Mouse (Mus musculus): ENCODE data around the gene Tcf20. TPM values are rescaled to one million over a fixed set of nuclear protein-coding genes. Genes with fewer than 3 reads are reported as not detected.

Tcf20 gene
- 40.7 and 46.5 TPM in 2 replicates for total RNA-seq (2015)
- 75.9 and 85.2 TPM in 2 replicates for total RNA-seq (2017)

DNA sequence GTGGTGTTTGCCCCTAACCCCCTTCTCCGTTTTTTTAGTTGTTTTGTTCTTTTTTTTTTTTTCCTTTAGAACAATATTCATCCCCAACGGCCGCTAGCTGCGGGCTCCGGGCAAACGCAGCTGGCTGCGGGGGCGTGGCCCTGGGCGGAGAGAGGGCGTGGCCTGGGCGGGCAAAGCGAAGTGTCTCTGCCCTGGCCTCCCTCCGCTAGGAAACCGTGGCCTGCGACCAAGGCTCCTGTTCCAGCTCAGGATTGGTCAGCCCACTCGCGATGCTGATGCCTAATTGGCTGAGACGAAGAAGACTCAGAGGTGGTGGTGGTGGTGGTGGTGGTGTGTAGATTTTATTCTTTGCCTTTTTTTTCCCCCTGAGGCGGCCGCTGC lies at the start of gene Tcf20:
Gene Tcf20 (minus strand): TSS at position 141 of the 381 bp plus-strand sequence.
- ATAC-seq (ENCODE audit: poor library complexity, severe bottlenecking) = peak; percentile 94

DNA sequence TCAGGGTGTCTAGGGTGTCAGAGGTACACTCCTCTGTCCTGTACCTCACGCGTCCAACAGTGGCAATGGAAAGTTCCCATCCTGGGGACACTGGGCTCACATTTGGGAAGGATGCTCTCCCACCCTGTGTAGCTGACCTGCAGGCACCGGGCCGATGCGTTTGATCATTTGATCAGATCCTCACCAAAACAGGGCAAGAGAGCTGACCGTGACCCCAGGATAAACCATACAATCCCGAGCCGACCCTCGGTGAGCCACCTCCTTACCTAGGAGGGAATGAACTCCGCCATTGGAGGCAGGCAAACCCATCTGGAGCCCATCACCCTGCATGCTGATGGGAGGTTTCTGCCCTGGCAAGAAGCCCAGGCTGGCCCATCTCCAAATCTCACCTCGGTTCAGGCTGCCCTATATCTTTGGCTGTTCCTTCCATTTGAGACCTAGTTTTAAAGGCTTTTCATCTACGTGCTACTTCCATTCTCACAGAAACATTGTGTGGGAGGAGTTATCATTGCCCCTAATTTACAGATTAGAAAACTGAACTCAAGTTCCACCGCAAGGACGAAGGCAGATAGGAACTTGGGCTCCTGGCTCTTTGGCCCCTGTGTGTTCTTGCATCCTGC lies 49.3 kb upstream of the Tcf20 start:
- no peak for ATAC-seq (ENCODE audit: poor library complexity, severe bottlenecking)

DNA sequence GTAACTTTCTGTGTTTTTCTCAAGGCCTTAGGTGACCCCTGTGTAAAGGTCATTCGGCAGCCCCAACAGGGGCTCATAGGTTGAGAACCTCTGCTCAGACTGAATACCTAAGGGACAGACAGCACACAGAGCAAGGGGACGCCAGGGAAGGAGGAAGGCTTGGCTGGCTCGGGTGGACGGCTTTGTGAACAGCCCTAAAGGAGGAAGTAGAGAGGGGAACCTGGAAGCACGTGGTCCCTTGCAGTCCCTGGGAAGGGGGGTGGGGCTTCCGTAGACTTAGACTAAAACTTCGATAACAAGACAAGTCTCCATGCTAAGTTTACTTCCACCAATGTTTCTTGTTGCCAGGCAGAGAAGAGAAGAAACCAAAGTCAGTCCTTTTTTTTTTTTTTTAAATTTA lies 48.4 kb upstream of the Tcf20 start:
- peak; percentile 67 for ATAC-seq (ENCODE audit: poor library complexity, severe bottlenecking)

DNA sequence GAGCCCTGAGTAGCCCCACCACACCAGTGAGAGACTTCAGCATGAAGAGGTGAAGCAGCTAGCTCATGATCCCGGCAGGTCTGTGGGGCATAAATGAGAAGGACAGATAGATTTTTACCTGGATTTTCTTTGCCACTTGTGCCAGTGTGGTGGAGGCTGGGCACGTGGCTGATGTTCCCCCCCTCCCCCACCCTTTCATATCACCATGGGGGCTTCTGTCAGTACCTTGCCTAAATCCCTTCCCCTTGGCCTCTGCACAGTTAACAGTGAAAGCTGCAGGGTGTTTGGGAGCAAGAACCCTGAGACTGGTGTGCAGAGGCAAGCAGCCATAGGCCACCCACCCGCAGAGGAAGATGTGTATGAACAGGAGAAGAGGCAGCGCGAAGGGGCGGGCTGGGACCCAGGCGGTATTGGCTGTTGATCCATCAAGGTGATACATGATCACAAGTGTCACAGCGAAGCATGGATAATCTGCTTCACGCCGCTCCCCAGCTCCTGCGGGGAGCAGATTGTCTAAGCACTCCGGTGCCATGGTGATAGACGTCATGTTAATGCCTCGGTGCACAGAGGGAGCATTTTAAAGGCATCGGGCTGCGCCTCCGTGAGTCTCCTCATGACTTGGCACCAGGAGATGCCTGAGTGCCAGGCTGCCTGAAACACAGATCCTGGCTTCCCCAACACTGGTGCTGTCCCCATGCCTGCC lies 46.8 kb upstream of the Tcf20 start:
- no peak for ATAC-seq (ENCODE audit: poor library complexity, severe bottlenecking)

DNA sequence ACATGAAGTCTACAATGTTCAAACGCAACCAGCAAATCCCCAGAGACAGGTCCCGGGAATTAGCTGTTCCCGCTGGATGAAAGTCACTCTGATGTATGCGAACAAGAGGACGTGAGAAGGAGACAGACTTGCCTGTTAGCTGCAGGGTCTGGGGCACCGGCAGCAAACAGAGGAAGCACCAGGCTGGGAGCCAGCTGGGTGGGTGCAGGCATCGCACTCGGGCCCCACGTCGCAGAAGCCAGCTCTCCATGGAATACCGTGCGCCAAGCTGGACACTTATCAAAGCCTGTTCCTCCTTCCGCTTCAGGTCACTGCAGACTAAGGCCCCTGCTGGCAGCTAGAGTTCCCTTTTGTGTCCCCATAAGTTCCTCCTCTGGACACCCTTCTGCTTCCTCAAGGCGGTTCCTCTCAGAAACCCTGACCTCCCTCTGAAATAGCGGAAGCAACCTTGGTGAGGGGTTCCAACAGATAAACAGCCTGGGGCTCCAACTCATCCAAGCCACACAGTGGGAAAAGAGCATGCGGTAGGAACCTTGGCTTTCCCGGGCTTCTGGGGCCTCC lies 45.4 kb upstream of the Tcf20 start, which contains the start of gene Nfam1:
Gene Nfam1 (minus strand): TSS at position 326 of the 561 bp plus-strand sequence.
- ATAC-seq (ENCODE audit: poor library complexity, severe bottlenecking) = peak; percentile 83

DNA sequence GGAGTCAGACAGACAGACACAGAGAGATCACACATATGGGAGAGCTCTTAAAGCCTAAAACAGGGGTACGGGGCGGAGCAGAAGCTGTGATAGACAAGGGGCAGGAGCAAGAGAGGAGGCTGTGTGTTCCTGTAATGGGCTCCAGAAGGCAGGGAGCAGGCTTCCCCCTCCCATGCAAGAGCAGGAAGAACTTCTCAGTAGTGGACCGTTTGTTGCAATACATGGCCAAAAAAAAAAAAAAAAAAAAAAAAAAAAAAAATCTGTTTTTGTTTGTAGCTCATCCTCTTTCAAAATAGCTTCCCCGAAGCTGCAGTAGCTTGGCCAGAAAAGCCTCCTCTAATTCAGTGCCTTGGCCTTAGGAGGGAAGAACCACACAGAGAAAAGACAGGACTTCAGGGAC lies 43.2 kb upstream of the Tcf20 start:
- ATAC-seq (ENCODE audit: poor library complexity, severe bottlenecking) = peak; percentile 67

DNA sequence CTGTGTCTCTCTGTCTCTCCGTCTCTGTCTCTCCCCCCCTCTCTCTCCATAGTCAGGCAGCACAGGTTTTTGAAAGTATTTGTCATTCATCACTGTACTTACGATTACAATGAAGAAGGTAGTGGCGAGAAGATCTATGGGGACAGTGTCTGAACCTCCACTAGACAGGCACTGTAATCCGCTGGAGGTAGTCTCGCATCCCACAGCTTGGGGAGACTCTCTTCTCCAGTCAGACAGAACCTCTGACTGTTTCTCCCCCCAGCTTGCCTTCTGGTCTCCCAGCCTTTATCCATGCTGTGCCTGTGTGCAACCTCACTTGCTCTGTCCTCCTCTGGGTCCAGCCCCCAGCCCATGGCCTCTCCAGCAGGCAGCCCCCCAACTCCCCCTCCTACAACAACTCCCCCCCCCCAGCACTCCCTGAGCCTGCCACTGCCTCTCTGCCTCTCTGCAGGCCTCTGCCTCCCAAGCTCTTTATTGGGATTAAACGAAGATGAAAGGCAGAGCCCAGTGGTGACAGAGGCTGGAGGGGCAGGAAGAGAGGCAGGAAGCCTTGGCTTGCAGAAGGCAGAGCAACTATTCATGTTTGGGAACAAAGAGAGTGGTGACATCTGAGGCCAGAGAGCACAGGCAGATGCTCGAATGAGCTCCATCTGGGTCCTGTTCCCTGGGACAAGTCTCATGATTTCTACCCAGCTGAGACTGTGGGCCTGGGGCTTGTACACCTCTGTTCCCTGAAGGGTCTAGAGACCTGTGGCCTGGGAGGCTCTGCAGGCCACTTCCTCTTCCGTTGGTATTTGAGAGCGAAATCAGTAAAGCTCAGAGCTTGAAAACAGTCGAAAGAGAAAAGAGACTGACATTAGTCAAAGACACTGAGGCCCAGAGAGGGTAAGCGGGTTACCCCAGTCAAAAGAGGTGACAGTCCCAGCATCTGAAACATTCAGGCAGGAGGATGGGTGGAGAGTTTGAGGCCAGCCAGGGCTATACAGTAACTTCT lies 42.4 kb upstream of the Tcf20 start:
- ATAC-seq (ENCODE audit: poor library complexity, severe bottlenecking) = no peak

DNA sequence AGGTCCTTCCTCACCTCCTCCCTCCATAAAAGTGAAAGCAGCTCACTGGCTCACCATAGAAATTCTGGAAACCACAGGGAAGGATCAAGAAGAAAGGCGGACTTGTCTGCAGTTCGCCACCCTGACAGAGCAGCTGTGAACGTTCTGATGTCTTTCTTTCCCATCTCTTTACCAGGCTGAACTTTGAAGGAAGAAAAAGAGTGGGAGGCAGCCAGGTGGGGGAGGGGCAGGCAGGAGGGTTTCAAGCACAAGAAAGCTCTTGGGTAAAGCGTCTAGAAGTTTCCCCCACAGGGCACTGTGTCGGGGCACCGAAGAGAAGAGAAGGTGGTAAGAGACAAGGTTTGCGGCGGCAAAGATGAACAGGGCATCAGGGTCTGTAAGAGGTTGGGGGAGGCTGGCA lies 38.5 kb upstream of the Tcf20 start:
- ATAC-seq (ENCODE audit: poor library complexity, severe bottlenecking) = no peak

DNA sequence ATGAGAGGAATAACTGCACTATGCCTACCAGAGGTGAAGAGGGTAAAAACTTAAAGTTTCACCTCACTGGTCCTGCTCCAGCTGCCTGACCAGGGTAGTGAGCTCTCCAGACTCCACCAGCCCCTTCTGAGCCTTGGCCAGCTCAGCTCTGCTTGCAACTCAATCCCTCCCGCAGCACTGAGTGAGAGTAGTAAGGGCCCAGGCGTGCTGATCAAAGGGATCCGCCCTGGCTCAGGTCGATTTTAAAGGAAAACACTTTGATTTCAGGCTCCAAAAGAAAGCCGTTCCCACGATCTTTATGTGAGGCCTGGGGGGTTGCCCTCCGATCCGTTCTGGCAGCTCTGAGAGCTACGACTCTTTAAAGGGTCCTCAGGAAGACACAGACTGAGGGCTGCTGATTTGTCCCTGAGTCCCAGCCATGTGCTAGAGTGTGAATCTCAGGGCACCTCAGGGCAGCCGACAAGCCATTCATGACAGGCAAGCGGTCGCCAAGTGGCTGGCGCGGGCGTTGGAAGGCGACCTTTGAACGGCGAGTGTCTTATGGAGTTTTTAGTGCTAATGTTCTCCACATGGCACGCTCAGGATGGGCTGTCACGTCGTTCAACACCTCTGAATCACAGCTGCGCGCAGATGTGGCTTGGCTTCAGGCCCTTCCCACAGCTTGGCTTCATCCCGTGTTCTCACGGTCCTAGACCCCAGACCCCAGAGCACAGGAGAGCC lies 37.5 kb upstream of the Tcf20 start:
- ATAC-seq (ENCODE audit: poor library complexity, severe bottlenecking) = no peak

DNA sequence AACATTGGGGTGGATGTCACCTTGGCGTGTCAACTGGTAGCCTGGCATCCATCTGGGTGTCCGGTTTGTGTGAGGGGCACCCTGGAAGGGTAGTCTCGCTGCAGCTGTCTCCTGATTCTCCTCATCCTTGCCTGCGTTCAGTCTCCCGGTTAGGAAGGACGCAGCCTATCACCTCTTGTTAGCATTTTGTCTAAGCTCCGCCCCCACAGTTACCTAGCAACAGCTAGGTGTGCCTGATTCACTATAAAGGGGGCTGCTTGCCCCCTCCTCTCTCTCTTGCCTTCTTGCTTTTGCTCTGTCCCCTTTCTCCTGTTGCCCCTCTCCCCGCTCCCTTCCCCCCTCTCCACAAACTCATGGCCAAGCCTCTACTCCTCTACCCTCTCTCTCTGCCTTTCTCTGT lies 35.3 kb upstream of the Tcf20 start:
- ATAC-seq (ENCODE audit: poor library complexity, severe bottlenecking) = no peak

DNA sequence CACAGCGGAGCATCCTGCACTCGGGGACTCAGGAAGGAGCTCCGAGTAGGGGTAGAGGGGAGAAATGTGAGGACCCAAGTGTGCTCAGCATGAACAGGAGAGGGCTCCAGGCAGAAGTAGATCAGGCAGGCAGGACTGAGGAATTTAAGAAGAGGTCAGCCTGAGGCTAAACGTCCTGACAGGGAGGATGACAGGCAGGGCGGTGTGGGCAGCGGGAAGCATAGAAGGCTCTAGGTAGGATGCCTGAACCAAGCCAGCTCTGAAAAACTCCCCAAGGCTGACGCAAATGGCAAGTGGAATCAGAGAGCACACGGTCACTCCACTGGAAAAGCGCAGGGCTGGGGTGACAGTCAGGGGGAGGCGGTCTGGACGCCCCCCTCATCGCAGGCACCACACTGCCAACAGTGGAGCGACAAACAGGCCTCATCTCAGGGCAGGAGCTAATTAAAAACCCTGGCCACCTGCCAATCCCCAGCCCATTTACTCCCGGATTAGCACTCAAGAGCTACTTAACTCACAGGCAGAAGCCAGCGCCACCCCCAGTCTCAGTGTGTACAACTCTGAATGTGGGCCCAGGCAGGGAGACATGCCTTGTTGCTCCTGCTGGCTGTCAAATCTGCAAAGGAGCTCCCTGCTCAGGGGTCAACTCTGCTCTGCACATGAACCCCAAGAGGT lies 23.5 kb upstream of the Tcf20 start:
- no peak for ATAC-seq (ENCODE audit: poor library complexity, severe bottlenecking)

DNA sequence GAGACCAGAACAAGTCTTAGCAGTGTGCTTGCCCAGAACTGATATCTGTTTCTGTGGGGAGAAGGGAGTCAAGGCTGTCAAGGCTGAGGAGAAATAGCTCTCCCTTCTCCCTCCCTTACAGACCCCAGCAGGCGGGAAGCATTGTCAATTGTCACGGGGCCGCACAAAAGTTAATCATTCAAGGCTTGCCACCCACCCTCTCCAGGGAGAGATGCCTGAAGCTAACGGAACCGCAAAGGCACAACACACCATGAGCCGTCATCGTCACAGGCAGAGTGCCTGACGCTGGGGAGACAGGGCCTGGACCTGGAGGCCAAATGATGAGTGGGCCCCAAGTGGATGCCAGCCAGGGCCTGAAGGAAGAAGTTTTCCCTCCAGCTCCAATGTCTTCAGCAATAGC lies 22.8 kb upstream of the Tcf20 start:
- no peak for ATAC-seq (ENCODE audit: poor library complexity, severe bottlenecking)

DNA sequence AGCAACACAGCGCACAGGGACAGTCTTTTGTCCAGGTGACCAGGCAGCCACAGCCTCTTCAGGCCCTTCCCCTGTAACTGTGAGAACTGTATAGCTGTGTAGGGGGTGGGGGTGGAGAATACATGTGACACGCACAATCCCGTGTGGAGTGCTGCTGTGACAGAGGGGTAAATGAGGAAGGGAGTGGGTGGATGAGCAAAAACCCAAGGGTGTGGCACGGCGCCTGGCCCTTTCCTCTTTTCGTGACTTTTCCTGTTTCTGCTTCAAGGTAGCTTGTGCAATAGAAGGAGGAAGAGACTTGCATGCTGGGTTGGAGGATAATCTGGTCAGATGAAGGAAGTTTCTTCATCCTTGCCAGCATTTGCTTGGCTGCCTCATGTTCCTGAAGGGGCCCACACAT lies 21.9 kb upstream of the Tcf20 start:
- ATAC-seq (ENCODE audit: poor library complexity, severe bottlenecking) = peak; percentile 94

DNA sequence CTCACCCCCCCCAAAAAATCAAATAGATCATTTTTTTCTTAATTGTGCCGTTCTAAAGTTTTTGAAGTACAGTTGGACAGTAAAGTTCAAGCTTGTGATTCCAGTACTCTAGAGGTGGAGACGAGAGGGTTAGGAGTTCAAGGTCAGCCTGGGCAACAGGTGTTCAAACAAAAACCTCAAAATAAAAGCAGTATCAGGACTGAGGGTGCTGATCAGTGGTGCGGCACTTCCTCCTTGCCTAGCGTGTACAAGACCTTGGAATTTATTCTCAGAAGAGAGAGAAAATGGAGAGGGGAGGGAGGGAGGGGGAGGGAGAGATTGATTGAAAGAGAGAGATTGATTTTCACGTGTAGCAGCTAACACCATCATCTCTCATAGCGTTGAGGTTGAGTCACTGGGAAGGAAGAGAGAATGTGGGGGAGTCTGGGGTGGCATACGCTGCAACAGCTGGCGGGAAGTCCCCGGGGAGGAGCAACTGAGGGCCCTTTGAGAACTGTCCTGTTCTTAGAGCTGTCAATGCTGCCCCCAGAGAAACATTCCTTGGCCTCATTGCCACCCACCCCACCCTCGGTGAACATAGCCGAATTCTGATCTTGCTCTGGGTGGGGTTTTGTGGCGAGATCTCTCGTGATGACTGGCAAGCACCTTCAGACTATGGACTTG lies 21.2 kb upstream of the Tcf20 start:
- peak; percentile 28 for ATAC-seq (ENCODE audit: poor library complexity, severe bottlenecking)

DNA sequence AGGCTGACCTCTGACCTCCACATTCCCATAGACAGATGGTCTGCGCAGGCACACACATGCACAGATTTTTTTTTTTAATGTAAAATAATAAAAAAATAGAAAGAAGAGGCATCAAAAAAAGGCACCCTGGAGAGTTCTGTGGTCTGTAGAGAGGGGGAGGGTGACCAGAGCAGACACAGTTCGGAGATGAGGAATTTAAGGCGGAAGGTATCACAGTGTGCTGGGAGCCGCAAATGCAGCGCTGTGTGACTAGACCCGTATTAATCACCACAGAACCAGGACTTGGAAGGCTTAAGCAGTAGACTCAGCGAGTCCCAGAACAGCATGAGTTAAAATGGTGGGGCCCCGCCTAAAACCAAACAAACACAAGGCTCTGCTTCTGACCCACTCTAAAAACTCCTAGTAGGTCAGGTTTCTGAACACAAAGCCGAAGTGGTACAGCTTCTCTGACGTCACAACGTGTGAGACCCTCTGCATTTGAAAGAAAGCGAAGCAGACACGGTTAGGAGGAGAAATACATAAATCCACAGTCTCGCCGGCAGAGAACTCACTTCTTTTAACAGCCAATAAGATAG lies 19.8 kb upstream of the Tcf20 start:
- no peak for ATAC-seq (ENCODE audit: poor library complexity, severe bottlenecking)

DNA sequence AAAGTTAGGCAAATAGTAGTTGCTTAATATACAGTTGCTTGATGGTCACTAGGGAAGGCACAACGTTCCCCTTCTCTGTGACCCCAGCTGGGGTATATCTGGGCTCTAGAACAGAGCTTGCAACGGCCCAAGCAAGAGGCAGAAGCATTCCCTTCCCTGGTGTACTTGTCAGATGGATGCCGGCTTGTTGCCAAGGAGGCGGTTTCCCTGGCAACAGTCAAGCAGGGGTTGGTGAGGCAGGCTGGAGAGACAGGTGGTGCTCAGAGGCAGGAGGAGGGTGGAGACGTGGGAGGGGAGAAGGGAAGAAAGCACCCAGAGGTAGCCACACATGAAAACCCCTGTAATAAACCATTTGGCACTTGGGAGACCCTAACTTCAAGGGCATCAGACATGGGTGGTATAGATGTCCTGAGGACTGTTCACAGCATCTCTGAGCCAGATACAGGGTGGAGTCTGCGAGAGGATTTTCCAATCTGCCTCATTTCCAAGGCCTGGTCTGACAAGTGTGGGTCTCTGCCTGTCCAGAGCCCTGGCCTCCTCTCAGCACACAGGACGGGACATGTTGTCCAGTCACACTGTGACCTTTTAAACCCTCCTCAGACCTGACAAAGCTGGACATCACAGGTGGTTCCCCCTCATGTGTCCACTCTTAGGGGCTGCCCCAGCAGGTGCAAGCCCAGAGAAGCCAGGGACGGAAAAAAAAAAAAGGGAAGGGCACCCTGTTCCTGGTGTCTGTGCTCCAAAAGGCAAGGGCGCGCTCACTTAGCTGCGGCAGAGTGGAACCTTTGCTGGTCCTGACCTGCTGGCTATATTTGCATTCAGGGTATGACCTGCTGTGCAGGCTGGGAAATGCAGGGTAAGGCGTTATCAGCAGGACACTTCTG lies 15.2 kb upstream of the Tcf20 start:
- ATAC-seq (ENCODE audit: poor library complexity, severe bottlenecking) = peak; percentile 34

DNA sequence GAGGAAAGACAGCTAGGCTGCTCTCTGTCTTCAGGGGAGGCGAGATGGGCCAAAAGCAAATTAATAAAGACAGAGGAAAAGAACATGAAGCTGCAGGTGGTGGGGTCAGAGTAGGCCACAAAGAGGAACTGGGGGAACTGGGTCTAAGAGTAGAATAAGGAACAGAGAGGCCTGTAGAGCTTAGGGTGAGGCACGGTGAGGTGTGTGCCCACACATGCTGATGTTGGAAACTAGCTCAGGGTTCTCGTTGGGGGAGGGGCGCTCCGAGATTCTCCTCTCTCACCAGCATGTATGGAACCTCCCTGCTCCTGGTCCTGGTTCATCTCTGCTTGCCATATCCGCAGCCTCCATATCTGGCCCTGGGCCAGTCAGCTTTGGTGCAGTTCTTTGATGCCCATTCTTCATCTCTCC lies 11.1 kb upstream of the Tcf20 start:
- ATAC-seq (ENCODE audit: poor library complexity, severe bottlenecking) = peak; percentile 77

DNA sequence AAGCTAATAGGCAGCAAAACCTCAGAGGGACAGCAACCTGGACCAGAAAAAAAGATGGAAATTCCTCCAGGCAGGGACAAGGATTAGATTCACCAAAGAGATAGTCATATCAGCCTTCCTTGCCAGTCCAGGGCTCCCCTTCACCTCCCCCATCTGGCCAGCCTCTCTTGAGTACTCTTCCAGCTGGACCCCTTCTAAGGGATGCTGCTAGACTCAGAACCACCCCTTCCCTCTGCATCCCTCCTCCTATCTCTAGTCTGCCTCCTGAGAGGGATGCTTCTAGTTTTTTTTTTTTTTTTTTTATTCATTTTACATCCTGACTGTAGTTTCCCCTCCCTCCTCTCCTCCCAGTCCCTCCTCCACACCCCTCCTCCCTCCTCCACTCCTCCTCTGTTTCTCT lies 8.8 kb upstream of the Tcf20 start:
- no peak for ATAC-seq (ENCODE audit: poor library complexity, severe bottlenecking)

All from megakaryocyte, adult 5-6 weeks (primary cell).